Mouse (Mus musculus) left cerebral cortex, adult 8-10 months (tissue): Measurements from ENCODE around the gene Mthfs. TPM values are rescaled to one million over a fixed set of nuclear protein-coding genes. Genes with fewer than 3 reads are reported as not detected.
"Not testable (repeated sequence)": the region's sequence is repeated elsewhere in the genome, so short reads cannot be mapped to it uniquely, and the experiment has no call there.

ENCODE experiments used
- DNase-seq, 2 experiments: peaks; one replicate each; pipeline ENCODE4 v3.0.0; 2022; ENCODE audit warnings: low spot score in 2 of 2
- total RNA-seq, 4 experiments: library from RNA; stranded (reverse); gene quantifications; 2 replicates each; pipeline ENCODE4 v1.2.4; 2022

The Mthfs gene
- total RNA-seq, 4 experiments from 2014 or later: 29.1 to 49.2 (median 42.0) TPM

DNA sequence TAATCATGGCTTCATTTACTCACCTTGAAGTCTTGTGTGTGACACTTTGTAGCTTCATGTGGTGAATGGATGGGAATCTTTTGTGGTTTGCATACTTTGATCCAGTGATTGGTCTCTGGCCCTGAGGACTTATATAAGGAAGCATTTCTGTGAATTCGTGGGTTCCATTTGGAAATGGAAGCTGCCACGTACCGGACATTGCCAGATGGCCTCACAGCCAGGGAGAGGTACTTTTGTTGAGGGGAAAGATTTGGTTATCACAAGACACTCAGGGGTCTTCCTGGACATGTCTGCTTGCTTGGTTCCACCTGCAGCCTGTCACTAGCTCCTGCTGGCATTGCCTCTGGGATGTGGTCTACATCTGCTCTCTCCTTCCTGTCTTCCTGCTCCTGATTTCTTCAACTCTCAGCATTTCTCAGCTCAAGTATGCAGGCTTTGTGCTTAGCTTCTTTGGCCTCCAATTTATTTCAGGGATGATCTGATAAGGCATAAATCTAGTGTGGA is 30.1 kb downstream of the Mthfs start:
- DNase-seq: not testable (repeated sequence)

GRCm38 (mm10) chr9:89253400-89253799 is 42.9 kb downstream of the Mthfs start:
- DNase-seq: no peak

DNA sequence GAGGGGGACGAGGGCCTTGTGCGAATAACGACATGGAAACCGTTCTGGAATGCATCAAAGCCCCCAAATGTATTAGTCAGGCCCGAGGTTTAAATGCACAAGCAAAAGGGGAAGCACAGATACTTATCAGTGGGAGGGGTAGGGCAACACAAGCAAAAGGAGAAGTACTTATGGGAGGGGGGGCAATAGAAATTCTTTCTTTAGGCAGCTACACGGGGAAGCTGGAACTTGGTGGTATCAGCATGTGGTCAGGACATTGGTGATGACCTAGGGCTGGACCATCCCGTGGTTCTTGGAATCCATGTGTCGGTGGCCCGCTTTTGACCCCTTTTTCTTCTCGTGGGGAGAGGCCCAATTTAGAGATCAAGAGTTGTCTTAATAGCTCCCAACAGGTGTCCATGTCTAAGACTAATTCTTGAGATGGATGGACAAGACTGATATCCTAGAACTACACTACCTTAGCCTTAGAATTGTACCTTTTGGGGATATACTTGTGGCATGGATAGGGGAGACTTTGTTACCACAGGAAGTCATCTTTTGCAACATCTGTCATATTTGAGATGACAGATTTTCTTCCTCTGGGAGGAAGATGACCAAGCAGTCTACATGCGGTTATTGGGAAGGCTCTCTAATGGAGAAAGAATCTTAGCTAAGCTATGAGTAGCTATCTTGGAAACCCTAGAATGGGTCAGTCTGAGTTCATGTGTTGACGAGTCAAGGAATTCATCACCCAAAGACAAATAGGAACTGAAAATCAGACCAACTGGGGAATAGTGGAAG is 46.3 kb downstream of the Mthfs start:
- DNase-seq: no peak

GRCm38 (mm10) chr9:89263968-89264367 is 53.5 kb downstream of the Mthfs start:
- DNase-seq: no peak

DNA sequence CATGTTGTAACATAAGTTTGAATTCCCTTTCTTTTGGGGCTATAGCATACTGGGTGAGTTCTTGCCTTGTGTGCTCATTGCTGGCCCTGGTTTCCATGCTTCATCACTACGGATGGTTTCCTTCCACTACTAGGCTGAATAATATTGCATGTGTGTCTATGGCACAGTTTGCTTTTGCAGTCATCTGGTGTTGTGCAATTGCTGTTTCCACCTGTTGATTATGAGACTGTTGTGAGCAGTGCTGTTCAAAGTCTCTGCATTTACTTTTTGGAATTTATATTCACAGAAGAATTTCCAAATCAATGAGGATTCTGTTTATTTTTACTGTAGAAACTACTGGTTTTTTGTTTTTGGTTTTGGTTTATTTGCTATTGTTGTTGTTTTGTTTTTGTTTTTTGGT is 54.1 kb downstream of the Mthfs start:
- no peak for DNase-seq

- no peak for DNase-seq
These were observed 56.6 kb downstream of the Mthfs start for GRCm38 (mm10) chr9:89267093-89267492.

GRCm38 (mm10) chr9:89267572-89267971 is 57.1 kb downstream of the Mthfs start:
- no peak for DNase-seq

DNA sequence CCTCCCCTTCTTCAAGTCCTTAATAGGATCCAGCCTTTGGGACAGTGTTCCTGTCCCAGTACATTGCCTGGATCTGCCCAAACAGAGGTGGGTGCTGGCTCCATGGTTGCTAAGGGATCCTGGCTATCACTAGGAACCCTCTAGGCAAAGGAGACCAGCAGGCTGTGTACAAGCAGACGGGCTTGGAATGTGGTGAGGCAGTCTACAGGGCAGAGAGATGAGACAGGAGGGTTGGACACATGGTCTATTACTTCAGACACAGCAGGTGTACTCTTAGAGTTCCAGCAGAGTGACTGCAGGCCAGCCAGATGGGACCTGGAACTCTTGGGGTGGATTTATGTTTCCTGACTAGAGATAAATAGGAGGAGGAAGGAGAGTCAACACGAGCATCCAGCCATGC is 59.9 kb downstream of the Mthfs start:
- DNase-seq: no peak

DNA sequence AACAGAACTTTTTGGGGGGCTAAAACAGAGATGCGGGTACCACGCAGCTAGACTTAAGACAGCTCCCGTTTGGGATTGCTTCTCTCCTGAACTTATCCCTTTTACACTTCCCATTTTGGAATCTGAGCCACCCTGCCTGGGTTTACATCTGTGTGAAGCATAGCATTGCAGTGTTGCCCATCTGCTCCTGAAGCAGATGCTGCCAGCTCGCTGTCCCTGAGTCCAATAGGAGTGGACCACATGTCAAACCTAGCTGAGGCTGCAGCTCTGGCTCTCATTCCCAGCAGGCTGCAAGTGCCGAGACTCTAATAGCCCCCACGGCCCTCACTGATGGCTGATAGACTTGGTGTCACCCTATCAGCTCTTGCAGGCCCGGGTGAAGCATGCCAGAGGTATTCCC is 63.3 kb downstream of the Mthfs start:
- no peak for DNase-seq

- no peak for DNase-seq
These were observed 67.7 kb downstream of the Mthfs start for GRCm38 (mm10) chr9:89278207-89278606.

GRCm38 (mm10) chr9:89282374-89283068 is 72.0 kb downstream of the Mthfs start:
- DNase-seq: no peak

GRCm38 (mm10) chr9:89288037-89288436 is 77.6 kb downstream of the Mthfs start:
- DNase-seq: no peak

- DNase-seq: no peak
These were observed 82.9 kb downstream of the Mthfs start for GRCm38 (mm10) chr9:89293364-89293763.

DNA sequence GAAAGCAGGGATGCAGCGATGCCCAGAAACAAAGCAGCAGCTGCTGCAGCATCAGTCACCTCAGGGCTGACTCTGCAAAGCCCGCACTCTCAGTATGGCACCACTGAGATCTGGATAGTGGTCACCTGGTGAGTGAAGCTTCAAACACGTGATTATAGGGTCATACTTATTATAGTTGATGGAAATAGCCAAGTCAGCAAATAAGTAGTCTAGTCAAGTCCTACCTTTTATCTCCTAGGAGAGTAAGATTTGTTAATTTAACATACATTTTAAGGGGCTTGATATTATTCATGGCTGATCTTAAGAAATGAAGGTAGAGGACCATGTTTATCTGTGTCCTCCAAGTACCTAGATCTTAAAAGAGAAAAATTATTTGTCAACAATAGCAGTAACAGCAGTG is 83.6 kb downstream of the Mthfs start:
- DNase-seq: no peak

- no peak for DNase-seq
These were observed 95.2 kb downstream of the Mthfs start for GRCm38 (mm10) chr9:89305637-89306036.

- no peak for DNase-seq
These were observed 98.1 kb downstream of the Mthfs start for GRCm38 (mm10) chr9:89308357-89309194.

- DNase-seq: no peak
These were observed 98.7 kb downstream of the Mthfs start for GRCm38 (mm10) chr9:89309195-89309535.

DNA sequence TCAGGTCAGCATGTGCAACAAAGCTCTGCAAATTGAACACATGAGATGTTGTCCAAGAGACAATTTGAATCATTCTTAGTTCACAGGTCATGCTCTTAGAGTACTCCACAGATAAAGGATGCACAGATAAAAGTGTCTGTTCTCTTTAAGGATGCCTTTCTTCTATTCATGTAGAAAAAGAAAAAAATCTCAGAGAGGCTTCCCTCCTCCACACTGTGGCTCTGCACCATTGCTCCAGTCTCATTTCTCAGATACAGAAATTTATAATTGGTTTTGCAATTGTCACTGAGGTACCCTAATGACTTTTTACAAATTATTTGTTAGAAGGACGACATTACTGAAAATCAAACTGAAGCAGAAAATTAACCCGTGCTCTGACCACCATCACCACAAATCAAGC is 101.2 kb downstream of the Mthfs start:
- no peak for DNase-seq

DNA sequence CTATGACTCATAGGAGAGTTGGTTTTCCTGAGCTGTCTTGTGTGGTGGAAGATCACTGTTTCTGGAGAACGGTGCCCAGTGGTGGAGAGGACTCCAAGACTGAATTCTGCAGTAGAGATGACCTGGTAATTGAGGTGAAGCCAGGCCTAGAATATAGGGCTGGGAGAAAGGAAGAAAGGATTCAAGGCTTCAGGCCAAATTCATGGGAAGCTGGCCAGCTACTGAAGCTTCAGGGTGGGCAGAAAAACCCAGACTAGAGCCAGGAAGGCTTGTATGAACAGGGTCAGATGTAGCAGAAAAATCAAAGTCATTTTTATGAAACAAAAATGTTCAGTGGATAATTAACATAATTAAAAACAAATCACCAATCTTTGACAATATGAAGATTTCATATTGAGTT is 163.3 kb downstream of the Mthfs start:
- no peak for DNase-seq

DNA sequence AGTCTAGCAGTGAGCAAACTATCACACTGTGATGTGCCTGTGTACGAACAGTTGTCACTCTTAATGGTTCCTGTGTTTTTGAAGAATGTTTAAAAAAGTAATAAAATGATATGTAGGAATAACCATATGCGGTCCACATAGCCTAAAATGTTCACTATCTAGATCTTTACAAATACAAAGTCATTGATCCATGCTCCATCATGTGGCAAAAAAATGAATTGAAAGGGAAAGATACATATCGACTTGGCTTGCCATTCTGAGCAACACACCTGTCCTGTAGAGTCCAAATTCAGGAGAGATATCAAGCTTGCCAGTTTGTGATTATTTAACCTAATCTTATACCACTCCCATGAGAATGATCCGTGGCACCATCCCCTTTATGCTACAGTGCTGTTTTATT is 164.2 kb downstream of the Mthfs start:
- no peak for DNase-seq

DNA sequence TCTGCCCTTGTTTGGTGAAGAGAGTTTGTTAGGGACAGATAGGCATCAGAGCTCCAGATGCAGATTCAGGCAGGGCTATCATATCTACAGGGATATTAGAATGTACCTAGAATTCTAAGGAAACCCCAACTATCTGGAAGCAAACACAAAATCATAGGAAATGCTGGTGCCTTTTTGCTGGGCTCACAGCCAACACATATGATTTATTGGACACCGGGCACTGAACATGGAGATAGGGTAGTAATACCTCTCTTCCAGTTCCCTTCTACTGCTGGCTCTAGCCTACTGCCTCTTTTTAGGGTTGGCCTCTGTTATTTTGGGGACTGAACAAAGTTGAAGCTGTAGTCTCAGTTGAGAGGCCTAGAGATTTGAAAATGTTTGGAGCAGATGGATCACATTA is 192.6 kb downstream of the Mthfs start:
- no peak for DNase-seq
